Mouse (Mus musculus): ENCODE data around the gene 2010109A12Rik. TPM values are rescaled to one million over a fixed set of nuclear protein-coding genes. Genes with fewer than 3 reads are reported as not detected.

The 2010109A12Rik gene
- not detected in 2 replicates for polyA plus RNA-seq (2012; rRNA removed)

DNA sequence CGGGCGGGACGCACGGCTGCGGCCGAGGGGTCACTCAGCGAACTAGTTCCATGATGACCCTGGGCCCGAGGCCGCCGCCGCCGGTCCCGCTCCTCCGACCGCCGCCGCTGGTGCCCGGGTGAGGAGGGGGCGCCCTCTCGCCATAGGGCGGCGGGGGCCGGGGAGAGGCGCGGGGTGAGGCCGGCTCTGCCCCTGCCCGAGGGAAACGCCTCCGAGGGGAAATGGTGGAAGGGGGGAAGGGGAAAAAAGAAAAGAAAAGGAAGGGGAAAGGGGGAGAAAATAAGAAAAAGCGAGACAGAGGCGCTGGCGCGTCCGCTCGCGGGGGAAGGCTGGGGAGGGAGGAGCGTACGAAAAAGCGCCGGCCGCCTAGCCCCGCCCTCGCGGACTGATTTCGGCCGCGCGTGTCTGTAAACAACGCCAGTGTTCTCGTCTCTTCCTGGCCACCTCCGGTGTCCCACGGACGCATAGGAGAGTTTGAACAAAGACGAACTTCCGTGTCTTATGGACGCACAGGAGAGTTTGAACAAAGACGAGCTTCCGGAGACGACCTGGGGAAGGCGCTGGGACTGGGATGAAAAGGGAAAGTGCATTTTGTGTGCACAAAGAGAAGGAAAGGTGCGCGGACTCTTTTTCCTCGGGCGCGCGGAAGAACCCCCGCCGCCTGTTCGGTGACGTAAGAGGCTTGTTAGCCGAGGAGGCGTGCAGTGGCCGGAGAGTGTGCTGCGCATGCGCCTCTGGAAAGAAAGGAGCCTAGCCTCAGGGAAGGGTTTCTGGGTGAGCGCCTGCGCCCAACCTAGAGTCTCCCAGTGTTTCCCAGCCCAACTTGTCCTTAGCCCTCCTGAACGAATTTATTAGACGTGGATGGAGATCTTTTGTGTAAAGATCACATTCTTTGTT is at the start of gene 2010109A12Rik, which contains the start of gene Ccni:
2010109A12Rik (plus strand) TSS at position 410 of the 897 bp plus-strand sequence.
Ccni (minus strand) TSS at position 387 of the 897 bp plus-strand sequence.

Other genes starting within 250 kb of the 2010109A12Rik start
- gene Sowahb, start 161.5 kb upstream of the 2010109A12Rik start, polyA plus RNA-seq (2012; rRNA removed): 2.3 and 2.6 TPM in 2 replicates
- 4.7 and 5.2 TPM in 2 replicates for gene Sept11, start 113.1 kb upstream of the 2010109A12Rik start, polyA plus RNA-seq (2012; rRNA removed)
- gene Ccni, start within 50 bp of the 2010109A12Rik start, polyA plus RNA-seq (2012; rRNA removed): 31.3 and 73.1 TPM in 2 replicates
- gene Ccng2, start 60.7 kb downstream of the 2010109A12Rik start, polyA plus RNA-seq (2012; rRNA removed): 13.5 and 27.1 TPM in 2 replicates